Mouse (Mus musculus) bone marrow, adult 2 months (tissue): ENCODE results near the gene Dcun1d5.

Experiments used
- CTCF ChIP-seq: fragments of 200-500 bp; IDR thresholded peaks from 2 replicates; pipeline ENCODE4 v1.5.1; 2011; ENCODE audit warnings: low read length, control low read depth; ENCODE audit not compliant: control insufficient read depth, insufficient read depth
- POLR2A ChIP-seq: fragments of 200-500 bp; IDR thresholded peaks from 2 replicates; pipeline ENCODE4 v1.6.1; 2011; ENCODE audit warnings: low read depth, mild to moderate bottlenecking, control low read depth, low read length, borderline replicate concordance; ENCODE audit not compliant: control insufficient read depth

- TF ChIP-seq CTCF (peak; percentile 59), POLR2A (no peak)
These were observed 36.7 kb downstream of the Dcun1d5 start for GRCm38 (mm10) chr9:7221024-7221423.
